23 mouse cellular contexts compared by ENCODE assay signal in the genomic region with DNA sequence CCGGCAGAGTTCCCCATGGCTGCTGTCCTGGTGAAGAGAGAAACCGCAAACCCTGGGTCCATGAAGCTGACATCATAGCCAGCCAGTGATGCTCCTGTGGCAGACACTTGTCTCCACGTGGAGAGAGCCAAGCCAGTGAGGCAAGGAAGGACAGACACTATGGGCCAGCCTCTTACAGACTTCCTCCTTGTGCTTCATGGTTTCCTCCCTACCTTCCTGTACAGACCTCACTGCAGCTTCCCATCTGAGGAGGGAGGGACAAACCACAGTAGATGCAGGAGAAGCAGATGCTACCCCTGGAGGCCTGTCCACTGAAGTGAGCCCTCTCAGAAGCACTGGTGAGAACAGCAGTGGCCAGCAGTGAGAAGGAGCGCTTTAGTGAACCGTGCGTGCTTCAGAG.
A peak's percentile ranks its signal among the peaks of the same experiment; 100 is the strongest.
DNase-seq lines count a peak whose midpoint lies in the region; ATAC-seq lines count a peak whose summit lies in the region.
"Had no signal": no experiment of that assay in that cellular context is flagged by ENCODE, and none has a peak within 500 bp of the region (broad histone marks: within the 10 kb centered on the region; RNA-seq: fewer than 3 reads in every experiment).

No protein-coding gene starts in this region.

- 88% methylated on average over 6 of the region's 6 CpGs for WGBS in hindbrain, embryonic 10.5 days
- WGBS in hindbrain, embryonic 11.5 days = 88% methylated on average over 6 of the region's 6 CpGs

- DNase-seq in hindbrain, embryonic 10.5 days (ENCODE audit: low spot score) = no peak
- no peak for DNase-seq in hindbrain, embryonic 11.5 days (ENCODE audit: low spot score)
- DNase-seq in c-Kit-positive CD71-negative TER-119-negative erythroid progenitor cells, embryonic 14.5 days (ENCODE audit: low read depth) = peak; percentile 13
- DNase-seq in heart, adult 9 months (ENCODE audit: low spot score in 2 of 2) = no peak
- DNase-seq: adrenal gland, adult 2 months; adrenal gland, postnatal 10 days; adrenal gland, postnatal 25 days; cerebellum, adult 11-12 months; cerebellum, adult 2 months; cerebellum, adult 9-10 months; cerebellum, postnatal 10 days; cerebellum, postnatal 25 days; forebrain, postnatal 0 days had no signal

- H3K4me1 ChIP-seq in hindbrain, embryonic 10.5 days (replicated peaks) = peaks cover 56% of the 10 kb centered on the region
- H3K4me1 ChIP-seq in hindbrain, embryonic 11.5 days (replicated peaks; ENCODE audit: control insufficient read depth, insufficient read depth, low read length) = peaks cover 8% of the 10 kb centered on the region

- no peak overlapping the region for H3K9ac ChIP-seq in hindbrain, embryonic 11.5 days (ENCODE audit: low read depth, low read length)
- H3K9ac ChIP-seq: embryonic facial prominence, embryonic 12.5 days; forebrain, embryonic 13.5 days; forebrain, embryonic 15.5 days; forebrain, postnatal 0 days had no signal

- no peaks in the 10 kb centered on the region for H3K9me3 ChIP-seq in hindbrain, embryonic 10.5 days
- no peaks in the 10 kb centered on the region for H3K9me3 ChIP-seq in hindbrain, embryonic 11.5 days (ENCODE audit: control insufficient read depth, low read length)
- H3K9me3 ChIP-seq: embryonic facial prominence, embryonic 10.5 days; embryonic facial prominence, embryonic 12.5 days; forebrain, embryonic 13.5 days; forebrain, embryonic 15.5 days had no signal

- no peak overlapping the region for H3K4me3 ChIP-seq in hindbrain, embryonic 10.5 days
- no peak overlapping the region for H3K4me3 ChIP-seq in hindbrain, embryonic 11.5 days (ENCODE audit: low read depth, low read length)
- H3K4me3 ChIP-seq: embryonic facial prominence, embryonic 10.5 days; embryonic facial prominence, embryonic 12.5 days; forebrain, embryonic 13.5 days; forebrain, embryonic 15.5 days had no signal

- H3K27ac ChIP-seq in hindbrain, embryonic 10.5 days = peak overlapping the region; percentile 66
- no peak overlapping the region for H3K27ac ChIP-seq in hindbrain, embryonic 11.5 days (ENCODE audit: low read depth, low read length)
- H3K27ac ChIP-seq: embryonic facial prominence, embryonic 10.5 days; embryonic facial prominence, embryonic 12.5 days; forebrain, embryonic 13.5 days; forebrain, embryonic 15.5 days had no signal

- H3K36me3 ChIP-seq in hindbrain, embryonic 10.5 days = peaks cover 34% of the 10 kb centered on the region
- no peaks in the 10 kb centered on the region for H3K36me3 ChIP-seq in hindbrain, embryonic 11.5 days (ENCODE audit: control insufficient read depth, insufficient read depth, low read length)
- H3K36me3 ChIP-seq: G1E had no signal

- H3K27me3 ChIP-seq in hindbrain, embryonic 10.5 days (ENCODE audit: insufficient read depth, poor library complexity, severe bottlenecking) = no peaks in the 10 kb centered on the region
- H3K27me3 ChIP-seq in hindbrain, embryonic 11.5 days (ENCODE audit: control insufficient read depth, insufficient read depth, low read length) = no peaks in the 10 kb centered on the region
- H3K27me3 ChIP-seq: CH12.LX; embryonic facial prominence, embryonic 12.5 days; forebrain, embryonic 15.5 days had no signal

- ATAC-seq in hindbrain, embryonic 11.5 days (ENCODE audit: low FRiP score) = no peak
- ATAC-seq in granulocyte monocyte progenitor cell, adult 5-6 weeks (replicated peaks; ENCODE audit: poor library complexity, severe bottlenecking) = peak; percentile 69
- peak; percentile 82 for ATAC-seq in megakaryocyte progenitor cell, adult 5-6 weeks (replicated peaks; ENCODE audit: poor library complexity)
- no peak for ATAC-seq in CD4-positive, CD25-positive, alpha-beta regulatory T cell, adult 4 months
- ATAC-seq in inflammation-experienced regulatory T-cells, adult 6 months = no peak
- ATAC-seq: forebrain, embryonic 13.5 days; forebrain, embryonic 15.5 days; forebrain, postnatal 0 days had no signal

- no peak overlapping the region for H3K4me2 ChIP-seq in hindbrain, embryonic 11.5 days (replicated peaks; ENCODE audit: low read depth, low read length)
- H3K4me2 ChIP-seq: embryonic facial prominence, embryonic 12.5 days; forebrain, embryonic 13.5 days; forebrain, embryonic 15.5 days had no signal

Comparison
In these comparisons a context has a peak if more than half of its experiments do, and no peak if none do; other contexts are left out.
1. ATAC-seq: peak in granulocyte monocyte progenitor cell, adult 5-6 weeks (single experiment) and megakaryocyte progenitor cell, adult 5-6 weeks (single experiment); none in hindbrain, embryonic 11.5 days (single experiment), CD4-positive, CD25-positive, alpha-beta regulatory T cell, adult 4 months (single experiment) and inflammation-experienced regulatory T-cells, adult 6 months (single experiment).